Mouse (Mus musculus) cerebellum, adult 9-11 months (tissue): Measurements from ENCODE around the gene Rpl14.

ENCODE experiments used
- DNase-seq: peaks from one replicate; pipeline ENCODE4 v3.0.0; 2022

Gene Rpl14

GRCm38 (mm10) chr9:120571593-120572385, 545 bp downstream of the Rpl14 start:
- DNase-seq = no peak

DNA sequence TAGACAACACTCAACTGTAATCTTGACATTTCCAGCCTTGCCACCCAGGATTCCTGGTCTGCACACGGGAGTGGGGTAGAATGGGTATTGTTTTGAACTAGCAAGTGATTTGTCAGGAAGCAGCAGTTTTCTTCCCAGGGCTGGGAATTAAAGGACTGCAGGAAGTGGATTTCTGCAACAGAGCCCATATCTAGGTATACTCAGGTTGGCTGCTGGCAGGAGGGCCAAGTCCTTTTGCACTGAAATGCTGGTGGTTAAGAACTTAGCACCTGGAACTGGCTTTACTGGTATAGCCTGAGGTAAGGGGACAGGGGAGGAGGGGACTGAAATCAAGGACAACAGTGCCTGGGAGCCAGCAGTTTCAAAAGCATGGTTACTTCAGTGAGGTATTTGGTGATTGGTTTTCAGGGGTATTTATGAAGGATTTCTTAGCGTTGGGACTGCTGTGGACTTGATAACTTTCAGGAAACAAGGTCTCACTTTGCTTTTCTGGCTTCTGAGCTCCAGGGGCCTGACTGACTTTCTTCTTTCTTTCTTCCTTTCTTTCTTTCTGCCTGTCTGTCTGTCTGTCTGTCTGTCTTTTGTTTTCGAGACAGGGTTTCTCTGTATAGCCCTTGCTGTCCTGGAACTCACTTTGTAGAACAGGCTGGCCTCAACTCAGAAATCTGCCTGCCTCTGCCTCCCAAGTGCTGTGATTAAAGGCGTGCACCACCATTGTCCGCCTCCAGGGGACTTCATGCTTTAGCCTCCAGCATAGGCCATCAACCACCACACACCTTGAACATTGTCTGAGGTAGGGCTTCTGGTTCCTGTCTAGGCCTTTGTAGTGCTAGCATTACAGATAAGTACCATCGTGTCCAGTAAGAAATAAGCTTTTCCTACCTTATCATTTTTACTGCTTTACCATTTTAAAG, 4.8 kb downstream of the Rpl14 start:
- no peak for DNase-seq

DNA sequence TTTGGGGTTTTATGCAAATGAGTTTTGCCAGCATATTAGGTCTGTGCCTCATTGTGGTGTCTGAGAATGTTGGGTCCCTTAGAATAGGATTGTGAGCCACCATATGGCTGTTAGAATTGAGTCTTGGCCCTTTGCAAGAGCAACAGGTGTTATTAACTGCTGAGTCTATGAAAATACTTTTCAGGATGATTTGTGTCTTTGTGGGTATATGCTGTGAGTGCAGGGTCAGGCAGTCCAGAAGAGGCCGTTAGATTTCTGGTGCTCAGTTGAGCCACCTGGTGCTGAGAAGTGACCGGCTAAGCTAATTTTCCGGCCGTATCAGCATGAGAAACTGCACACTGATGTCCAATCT, 5.4 kb downstream of the Rpl14 start:
- no peak for DNase-seq

DNA sequence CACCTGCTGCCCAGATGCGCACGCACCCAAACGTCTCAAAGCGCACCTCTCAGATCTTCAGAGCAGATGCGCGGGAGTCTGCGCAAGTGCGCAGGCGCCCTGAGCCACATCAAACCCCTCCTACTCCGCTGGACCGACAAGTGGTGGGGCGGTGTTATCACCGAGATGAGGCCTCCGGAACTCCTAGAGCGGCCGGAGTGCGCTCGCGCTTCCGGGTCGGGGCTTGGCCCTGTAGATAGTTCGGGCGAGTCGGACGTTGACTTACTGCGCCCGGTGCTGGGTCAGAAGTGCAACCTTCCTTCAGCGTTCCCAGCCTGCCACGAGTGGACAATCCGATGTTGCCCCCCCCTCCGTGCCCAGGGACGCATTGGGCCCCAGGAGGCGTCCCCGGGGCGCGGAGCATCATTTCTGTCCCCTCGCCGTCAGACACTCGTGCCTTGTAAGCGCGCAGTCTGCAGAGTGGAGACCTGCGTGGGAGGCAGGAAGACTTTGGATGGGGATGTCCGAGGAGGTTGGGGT, 5.9 kb downstream of the Rpl14 start:
- peak; percentile 91 for DNase-seq

DNA sequence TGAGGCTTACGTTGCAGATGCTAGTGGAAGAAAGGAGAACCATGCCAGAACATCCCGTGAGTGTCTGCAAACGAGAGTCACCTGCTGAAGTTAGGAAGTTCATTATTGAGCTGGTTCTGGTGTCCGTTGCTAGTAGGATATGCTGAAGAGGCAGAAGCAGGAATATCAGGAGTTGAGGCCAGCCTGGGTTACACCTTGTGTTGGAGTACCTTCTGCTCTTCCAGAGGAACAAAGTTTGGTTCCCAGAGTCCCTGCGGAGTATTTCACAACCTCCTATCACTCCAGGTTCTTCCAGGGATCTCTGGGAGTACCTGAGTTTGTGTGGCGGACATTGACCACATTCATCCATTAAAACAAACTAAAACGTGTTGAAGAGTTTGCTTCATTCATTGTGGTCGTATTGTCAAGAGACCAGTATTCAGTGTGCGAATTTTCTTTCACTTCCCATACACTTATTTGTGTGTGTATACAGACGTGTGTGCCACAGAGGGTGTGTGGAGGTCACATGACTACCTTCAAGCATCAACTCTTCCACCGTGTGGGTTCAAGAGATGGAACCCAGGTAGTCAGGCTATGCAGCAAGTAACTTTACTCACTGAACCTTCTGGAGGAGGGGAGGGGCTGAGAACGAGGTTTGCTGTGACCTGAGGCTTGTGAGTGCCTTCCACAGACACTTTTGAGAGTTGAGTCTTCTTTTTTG, 6.6 kb downstream of the Rpl14 start:
- no peak for DNase-seq

- DNase-seq = peak; percentile 36
These were observed 7.5 kb downstream of the Rpl14 start for GRCm38 (mm10) chr9:120578701-120579100.

- DNase-seq = no peak
These were observed 8.6 kb downstream of the Rpl14 start for GRCm38 (mm10) chr9:120579808-120580207.

GRCm38 (mm10) chr9:120581941-120582618, 10.8 kb downstream of the Rpl14 start:
- DNase-seq = peak; percentile 31

- peak; percentile 83 for DNase-seq
These were observed 11.5 kb downstream of the Rpl14 start for GRCm38 (mm10) chr9:120582619-120583308.

DNA sequence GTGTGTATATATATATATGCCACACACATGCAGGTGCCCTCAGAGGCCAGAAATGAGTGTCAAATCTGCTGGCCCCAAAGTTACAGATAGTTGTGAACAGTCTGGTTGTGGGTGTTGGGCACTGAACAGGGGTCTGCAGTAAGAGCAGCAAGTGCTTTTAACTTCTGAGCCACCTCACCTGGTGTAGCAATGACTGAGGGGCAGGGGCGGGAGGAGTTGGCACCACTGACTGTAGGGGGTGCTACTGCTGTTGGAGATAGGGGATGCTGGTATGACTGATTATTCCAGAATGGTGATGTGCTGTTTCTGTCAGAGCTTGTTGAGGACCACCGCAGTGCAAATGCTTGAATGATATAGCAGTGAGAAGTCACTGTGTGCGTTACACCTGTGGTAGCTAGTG, 12.1 kb downstream of the Rpl14 start:
- DNase-seq = no peak

DNA sequence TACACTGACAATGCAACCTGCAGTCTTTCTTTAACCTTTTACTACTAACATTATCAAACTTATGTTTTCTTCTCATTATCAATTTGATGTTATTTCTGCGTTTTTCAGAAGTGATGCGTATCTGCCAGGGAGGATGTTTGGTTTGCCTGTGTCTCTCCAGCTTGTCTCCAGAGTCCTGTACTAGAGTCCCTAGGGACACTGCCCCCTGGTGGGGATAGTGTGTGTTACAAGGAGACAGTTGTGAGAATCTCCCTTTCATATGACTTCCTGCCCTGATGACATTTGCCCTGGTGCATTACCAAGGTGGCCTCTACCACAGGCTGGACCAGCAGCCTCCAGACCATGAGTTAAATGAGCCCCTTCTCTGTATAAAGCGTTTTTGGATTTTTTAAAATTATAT, 15.3 kb downstream of the Rpl14 start:
- DNase-seq = peak; percentile 45

- peak; percentile 45 for DNase-seq
These were observed 20.2 kb downstream of the Rpl14 start for GRCm38 (mm10) chr9:120591490-120591889.

- no peak for DNase-seq
These were observed 22.3 kb downstream of the Rpl14 start for GRCm38 (mm10) chr9:120593383-120594101.

DNA sequence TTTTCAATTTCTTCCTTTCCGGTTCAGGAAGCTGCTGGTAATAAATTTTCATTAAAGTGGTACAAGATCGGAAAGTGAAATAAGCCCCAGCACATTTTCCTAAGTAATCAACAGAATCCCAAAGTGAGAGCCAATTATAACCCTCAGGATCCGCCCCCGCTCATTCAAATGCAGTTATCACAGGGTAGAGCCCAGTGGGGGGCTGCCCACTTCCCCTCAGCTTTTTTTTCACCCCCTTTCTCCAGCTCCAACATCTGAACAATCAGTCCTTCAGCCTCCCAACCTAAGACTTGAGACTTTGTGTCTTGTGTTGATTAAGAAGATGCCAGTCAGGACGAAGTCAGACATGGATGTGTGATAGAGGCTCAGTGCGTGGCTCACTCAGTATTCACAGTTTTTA, 23.6 kb downstream of the Rpl14 start:
- DNase-seq = no peak

DNA sequence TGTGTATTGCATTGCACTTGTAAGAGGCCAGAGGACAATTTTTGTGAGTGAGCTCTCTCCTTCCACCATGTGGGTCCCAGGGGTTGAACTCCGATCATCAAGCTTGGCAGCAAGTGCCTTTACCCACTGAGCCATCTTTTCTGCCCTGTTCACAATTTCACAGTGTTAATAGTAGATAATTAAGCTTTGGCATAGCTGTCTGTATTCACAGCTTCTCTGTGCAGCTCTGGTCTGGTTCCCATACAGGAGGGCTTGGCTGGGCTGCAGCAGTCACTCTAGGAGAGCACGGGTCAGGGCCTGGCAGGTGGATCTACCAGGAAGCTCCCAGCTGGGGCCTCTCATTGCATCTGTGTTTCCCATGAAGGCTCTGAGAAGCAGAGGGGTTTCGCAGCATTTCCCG, 24.1 kb downstream of the Rpl14 start:
- DNase-seq = no peak

GRCm38 (mm10) chr9:120601488-120602171, 30.4 kb downstream of the Rpl14 start:
- peak; percentile 65 for DNase-seq

- peak; percentile 63 for DNase-seq
These were observed 31.1 kb downstream of the Rpl14 start for GRCm38 (mm10) chr9:120602172-120602838.

GRCm38 (mm10) chr9:120602839-120603511, 31.7 kb downstream of the Rpl14 start:
- DNase-seq = peak; percentile 87

GRCm38 (mm10) chr9:120603512-120603908, 32.3 kb downstream of the Rpl14 start:
- no peak for DNase-seq
